Mouse (Mus musculus) spleen, adult 2 months (tissue): ENCODE data around the gene Gsdma.

Experiments
- CTCF ChIP-seq: fragments of 200-500 bp; IDR thresholded peaks from 2 replicates; pipeline ENCODE4 v1.5.1; 2011; ENCODE audit warnings: mild to moderate bottlenecking, inconsistent platforms; ENCODE audit not compliant: insufficient read depth, insufficient read length, insufficient replicate concordance; ENCODE audit errors: extremely low read depth
- POLR2A ChIP-seq: fragments of 200-500 bp; IDR thresholded peaks from 2 replicates; pipeline ENCODE4 v1.6.1; 2011; ENCODE audit warnings: low read depth, low read length, inconsistent platforms

GRCm38 (mm10) chr11:98630646-98631045 is 33.5 kb upstream of the Gsdma start:
- TF ChIP-seq POLR2A: no peak
- TF ChIP-seq CTCF: no peak
